Mouse (Mus musculus): ENCODE results near the gene Vstm2a. TPM values are rescaled to one million over a fixed set of nuclear protein-coding genes. Genes with fewer than 3 reads are reported as not detected.

Gene Vstm2a
- polyA plus RNA-seq, 1 experiment: not detected

GRCm38 (mm10) chr11:16366852-16367587 is 109.5 kb downstream of the Vstm2a start:
- TF ChIP-seq GATA1 (IDR thresholded peaks at IDR 0.05; ENCODE audit: low read length): no peak

- no peak for TF ChIP-seq GATA1 (IDR thresholded peaks at IDR 0.05; ENCODE audit: low read length)
Observed at GRCm38 (mm10) chr11:16403627-16404026, 146.1 kb downstream of the Vstm2a start.

GRCm38 (mm10) chr11:16411736-16412135 is 154.2 kb downstream of the Vstm2a start:
- no peak for TF ChIP-seq GATA1 (IDR thresholded peaks at IDR 0.05; ENCODE audit: low read length)

GRCm38 (mm10) chr11:16412609-16413008 is 155.1 kb downstream of the Vstm2a start:
- TF ChIP-seq GATA1 (IDR thresholded peaks at IDR 0.05; ENCODE audit: low read length): no peak

- no peak for TF ChIP-seq GATA1 (IDR thresholded peaks at IDR 0.05; ENCODE audit: low read length)
Observed at GRCm38 (mm10) chr11:16413077-16413644, 155.6 kb downstream of the Vstm2a start.

GRCm38 (mm10) chr11:16439548-16440251 is 182.2 kb downstream of the Vstm2a start:
- TF ChIP-seq GATA1 (IDR thresholded peaks at IDR 0.05; ENCODE audit: low read length): no peak
